Mouse (Mus musculus) 3134 (cell line): ENCODE measurements around the gene Prss48.
A peak's percentile ranks its signal among the peaks of the same experiment; 100 is the strongest.

ENCODE experiments used
- DNase-seq: peaks from one replicate; pipeline ENCODE4 v3.0.0-alpha.2; 2011; ENCODE audit warnings: low spot score; ENCODE audit not compliant: insufficient read length; ENCODE audit errors: extremely low read depth

Prss48 gene

GRCm38 (mm10) chr3:85952696-85953283 lies 49.5 kb downstream of the Prss48 start:
- peak; percentile 43 for DNase-seq

- no peak for DNase-seq
Measured at GRCm38 (mm10) chr3:85950914-85951313, 51.4 kb downstream of the Prss48 start.
